8 mouse cellular contexts compared by ENCODE assay signal in genomic region chr15:80706596-80706995, GRCm38 (mm10). TPM values are rescaled to one million over a fixed set of nuclear protein-coding genes. Genes with fewer than 3 reads are reported as not detected.
DNase-seq lines count a peak whose midpoint lies in the region; ATAC-seq and TF ChIP-seq lines count a peak whose summit lies in the region.

No protein-coding gene starts in this region.

- no peak for ATAC-seq in embryonic facial prominence, embryonic 13.5 days (ENCODE audit: insufficient number of reproducible peaks, insufficient read depth, low FRiP score, low TSS enrichment, low read depth)
- no peak for ATAC-seq in intestine, postnatal 0 days
- no peak for ATAC-seq in neural tube, embryonic 12.5 days (ENCODE audit: low FRiP score, low read depth)

- intact Hi-C loops in left cerebral cortex, adult 2 months (cut with DNase I): loop anchor here (5.0 to 10.0 kb wide), 3 partner anchors 176 to 488 kb away; partner anchors contain the start of genes Adsl and Mrtfa
- intact Hi-C loops in left cerebral cortex, postnatal 10 days (cut with DNase I): loop anchor here (5.0 to 10.0 kb wide), 2 partner anchors 241 to 488 kb away; partner anchors contain the start of genes Adsl and Mrtfa

- peak overlapping the region; percentile 43 for H3K4me3 ChIP-seq in left cerebral cortex, adult 2 months
- peak overlapping the region; percentile 33 for H3K4me3 ChIP-seq in embryonic facial prominence, embryonic 13.5 days
- H3K4me3 ChIP-seq in intestine, postnatal 0 days (ENCODE audit: low read depth, low read length): peak overlapping the region; percentile 29
- H3K4me3 ChIP-seq in neural tube, embryonic 12.5 days: peak overlapping the region; percentile 11; the same call in 1 of the 2 replicates

- DNase-seq in left cerebral cortex, adult 2 months (ENCODE audit: extremely low spot score in 1 of 2, low spot score in 2 of 2): no peak
- DNase-seq in left cerebral cortex, postnatal 10 days (ENCODE audit: extremely low spot score in 1 of 2, low spot score in 2 of 2): no peak
- no peak for DNase-seq in adrenal gland, postnatal 25 days
- DNase-seq in adrenal gland, postnatal 14 days: no peak
- DNase-seq in frontal cortex, adult 2 months (ENCODE audit: extremely low spot score in 1 of 2, low spot score in 1 of 2): no peak

- peak overlapping the region; percentile 60 for H3K4me2 ChIP-seq in embryonic facial prominence, embryonic 13.5 days
- H3K4me2 ChIP-seq in intestine, postnatal 0 days (replicated peaks; ENCODE audit: low read depth): peak overlapping the region; percentile 76
- H3K4me2 ChIP-seq in neural tube, embryonic 12.5 days (replicated peaks): peak overlapping the region; percentile 56

- no peaks in the 10 kb centered on the region for H3K9me3 ChIP-seq in embryonic facial prominence, embryonic 13.5 days
- H3K9me3 ChIP-seq in intestine, postnatal 0 days (ENCODE audit: control insufficient read depth): no peaks in the 10 kb centered on the region
- H3K9me3 ChIP-seq in neural tube, embryonic 12.5 days: no peaks in the 10 kb centered on the region

- H3K27ac ChIP-seq in left cerebral cortex, adult 2 months: peak overlapping the region; percentile 25; the same call in 1 of the 2 replicates
- H3K27ac ChIP-seq in embryonic facial prominence, embryonic 13.5 days: peak overlapping the region; percentile 88
- no peak overlapping the region for H3K27ac ChIP-seq in intestine, postnatal 0 days (ENCODE audit: low read depth, low read length)
- H3K27ac ChIP-seq in neural tube, embryonic 12.5 days: no peak overlapping the region

- H3K9ac ChIP-seq in embryonic facial prominence, embryonic 13.5 days: peak overlapping the region; percentile 49; the same call in 1 of the 2 replicates
- H3K9ac ChIP-seq in intestine, postnatal 0 days (ENCODE audit: low read depth, low read length): no peak overlapping the region
- no peak overlapping the region for H3K9ac ChIP-seq in neural tube, embryonic 12.5 days

- H3K27me3 ChIP-seq in embryonic facial prominence, embryonic 13.5 days: no peaks in the 10 kb centered on the region
- H3K27me3 ChIP-seq in intestine, postnatal 0 days (replicated peaks; ENCODE audit: control insufficient read depth, insufficient read depth, low read length): no peaks in the 10 kb centered on the region
- no peaks in the 10 kb centered on the region for H3K27me3 ChIP-seq in neural tube, embryonic 12.5 days (replicated peaks)

- WGBS in embryonic facial prominence, embryonic 13.5 days: 27% methylated on average over 11 of the region's 11 CpGs
- 8% methylated on average over 11 of the region's 11 CpGs for WGBS in intestine, postnatal 0 days
- 16% methylated on average over 11 of the region's 11 CpGs for WGBS in neural tube, embryonic 12.5 days

- H3K4me1 ChIP-seq in embryonic facial prominence, embryonic 13.5 days: peaks cover 21% of the 10 kb centered on the region
- peaks cover 15% of the 10 kb centered on the region; the same call in 1 of the 2 replicates for H3K4me1 ChIP-seq in intestine, postnatal 0 days (replicated peaks; ENCODE audit: control insufficient read depth, insufficient read depth, low read length)
- H3K4me1 ChIP-seq in neural tube, embryonic 12.5 days: peaks cover 11% of the 10 kb centered on the region; the same call in 1 of the 2 replicates

- H3K36me3 ChIP-seq in embryonic facial prominence, embryonic 13.5 days: no peaks in the 10 kb centered on the region
- H3K36me3 ChIP-seq in intestine, postnatal 0 days (ENCODE audit: control insufficient read depth, insufficient read depth): no peaks in the 10 kb centered on the region
- no peaks in the 10 kb centered on the region for H3K36me3 ChIP-seq in neural tube, embryonic 12.5 days

- TF ChIP-seq CTCF in left cerebral cortex, adult 2 months (IDR thresholded peaks at IDR 0.05): no peak
- no peak for TF ChIP-seq CTCF in intestine, postnatal 0 days (IDR thresholded peaks at IDR 0.05; ENCODE audit: low read depth)

RNA-seq across cellular contexts. Expression of gene Tnrc6b, which starts 4.5 kb away (rescaled TPM):
- 100 to 1,000 TPM; 118 to 120 TPM for total RNA-seq in left cerebral cortex, adult 2 months (2021)
- 100 to 1,000 TPM; 127 to 130 TPM for total RNA-seq in left cerebral cortex, postnatal 10 days (2021)
- 30.4 and 35.6 TPM in 2 replicates for polyA plus RNA-seq in embryonic facial prominence, embryonic 13.5 days (2015; fragmentation: Nextera tagmentation; extraction: Ambion mirVana)
- 6.5 and 8.9 TPM in 2 replicates for polyA plus RNA-seq in intestine, postnatal 0 days (2015; fragmentation: Nextera tagmentation; extraction: Ambion mirVana)
- 42.9 and 49.3 TPM in 2 replicates for polyA plus RNA-seq in neural tube, embryonic 12.5 days (2016; fragmentation: Nextera tagmentation; extraction: Ambion mirVana)
- total RNA-seq in adrenal gland, postnatal 25 days (2021): 75.0 and 83.4 TPM in 2 replicates
- total RNA-seq in adrenal gland, postnatal 14 days (2021): 55.7 and 63.3 TPM in 2 replicates
- 21.4 and 43.0 TPM in 2 replicates for polyA plus RNA-seq in frontal cortex, adult 2 months (2012; rRNA removed)

RNA-seq across cellular contexts. Expression of gene Fam83f, which starts 34.9 kb away (rescaled TPM):
- under 1 TPM; 0.26 to 0.54 TPM for total RNA-seq in left cerebral cortex, adult 2 months (2021)
- total RNA-seq in left cerebral cortex, postnatal 10 days (2021): under 1 TPM; 0.54 to 0.57 TPM
- polyA plus RNA-seq in embryonic facial prominence, embryonic 13.5 days (2015; fragmentation: Nextera tagmentation; extraction: Ambion mirVana): 3.6 and 4.0 TPM in 2 replicates
- polyA plus RNA-seq in intestine, postnatal 0 days (2015; fragmentation: Nextera tagmentation; extraction: Ambion mirVana): 19.0 and 24.4 TPM in 2 replicates
- polyA plus RNA-seq in neural tube, embryonic 12.5 days (2016; fragmentation: Nextera tagmentation; extraction: Ambion mirVana): 0.29 and 0.57 TPM in 2 replicates
- total RNA-seq in adrenal gland, postnatal 25 days (2021): 0.15 TPM in 1 of 2 replicates, not detected in the other
- total RNA-seq in adrenal gland, postnatal 14 days (2021): 0.79 and 0.96 TPM in 2 replicates
- polyA plus RNA-seq in frontal cortex, adult 2 months (2012; rRNA removed): 0.68 and 0.86 TPM in 2 replicates

Comparison
In these comparisons a context has a peak if more than half of its experiments do, and no peak if none do; other contexts are left out.
1. H3K27ac ChIP-seq: peak in left cerebral cortex, adult 2 months (single experiment) and embryonic facial prominence, embryonic 13.5 days (single experiment); none in intestine, postnatal 0 days (single experiment) and neural tube, embryonic 12.5 days (single experiment).
2. Peak in every context shown above with its lines, with median percentiles within 50 percentile points of each other: H3K4me3 ChIP-seq and H3K4me2 ChIP-seq.